Mouse (Mus musculus) ES-Bruce4 (cell line): Measurements from ENCODE around the gene D17Wsu92e. TPM values are rescaled to one million over a fixed set of nuclear protein-coding genes. Genes with fewer than 3 reads are reported as not detected.

ENCODE experiments used
- H3K27ac ChIP-seq: 2 replicates; pipeline ENCODE4 v1.5.1; 2012; ENCODE audit warnings: low read length, inconsistent platforms; ENCODE audit not compliant: insufficient read depth
- H3K27me3 ChIP-seq: 2 replicates; pipeline ENCODE4 v1.6.1; 2012; ENCODE audit warnings: mild to moderate bottlenecking, low read length, inconsistent platforms; ENCODE audit not compliant: control insufficient read depth, poor library complexity, insufficient read depth, severe bottlenecking
- H3K36me3 ChIP-seq: 2 replicates; pipeline ENCODE4 v1.6.1; 2012; ENCODE audit warnings: inconsistent platforms, mild to moderate bottlenecking, low read length, moderate library complexity; ENCODE audit not compliant: control insufficient read depth, poor library complexity, insufficient read depth, severe bottlenecking
- H3K4me1 ChIP-seq: one replicate; pipeline ENCODE4 v1.8.1; 2011; ENCODE audit warnings: low read length; ENCODE audit not compliant: control insufficient read depth, insufficient read depth
- H3K4me3 ChIP-seq: 2 replicates; pipeline ENCODE4 v1.5.1; 2011; ENCODE audit warnings: low read depth, mild to moderate bottlenecking, low read length
- H3K9ac ChIP-seq: 2 replicates; pipeline ENCODE4 v1.6.1; 2012; ENCODE audit warnings: low read depth, mild to moderate bottlenecking, inconsistent platforms; ENCODE audit not compliant: poor library complexity, severe bottlenecking
- H3K9me3 ChIP-seq: replicated peaks from 2 replicates; pipeline ENCODE4 v1.6.1; 2012; ENCODE audit warnings: mild to moderate bottlenecking, low read length, inconsistent platforms; ENCODE audit not compliant: control insufficient read depth, poor library complexity, insufficient read depth, severe bottlenecking
- CTCF ChIP-seq: IDR thresholded peaks from one replicate; pipeline ENCODE4 v1.8.1; 2011; ENCODE audit warnings: low read depth, low read length
- EP300 ChIP-seq: IDR thresholded peaks from 2 replicates; pipeline ENCODE4 v1.6.1; 2011; ENCODE audit warnings: low read depth, low read length; ENCODE audit not compliant: insufficient read depth
- POLR2A ChIP-seq: IDR thresholded peaks from one replicate; pipeline ENCODE4 v1.8.1; 2011; ENCODE audit warnings: low read length; ENCODE audit not compliant: insufficient read depth
- polyA plus RNA-seq: library from polyadenylated mRNA; stranded (reverse); fragments of >200 nt; gene quantifications from 2 replicates; pipeline ENCODE4 v1.2.4, GENCODE M21; 2011; ENCODE audit warnings: low read depth; ENCODE audit not compliant: missing spikeins, insufficient read depth, insufficient read length

The D17Wsu92e gene
- polyA plus RNA-seq, 1 experiment: 90.6 TPM

GRCm38 (mm10) chr17:27707954-27708661 lies 112.3 kb downstream of the D17Wsu92e start:
- Histone ChIP-seq H3K36me3 (no peaks in the 10 kb centered on the region), H3K9ac (no peak overlapping the region), H3K9me3 (no peaks in the 10 kb centered on the region), H3K27me3 (no peaks in the 10 kb centered on the region), H3K4me1 (peaks cover 15% of the 10 kb centered on the region), H3K4me3 (peak overlapping the region; percentile 43), H3K27ac (no peak overlapping the region)
- no peak for TF ChIP-seq EP300
- TF ChIP-seq POLR2A: peak; percentile 40
- peak; percentile 26 for TF ChIP-seq CTCF

GRCm38 (mm10) chr17:27705661-27706060 lies 114.8 kb downstream of the D17Wsu92e start:
- Histone ChIP-seq H3K27me3 (no peaks in the 10 kb centered on the region), H3K4me3 (peak overlapping the region; percentile 68), H3K36me3 (no peaks in the 10 kb centered on the region), H3K4me1 (peaks cover 15% of the 10 kb centered on the region), H3K9ac (no peak overlapping the region), H3K9me3 (no peaks in the 10 kb centered on the region), H3K27ac (no peak overlapping the region)
- TF ChIP-seq POLR2A (no peak), EP300 (no peak), CTCF (no peak)

- H3K27me3 ChIP-seq: no peaks in the 10 kb centered on the region
- H3K4me3 ChIP-seq: no peak overlapping the region
- no peaks in the 10 kb centered on the region for H3K36me3 ChIP-seq
These were observed 116.4 kb downstream of the D17Wsu92e start for GRCm38 (mm10) chr17:27703961-27704621.

GRCm38 (mm10) chr17:27702518-27702917 lies 117.9 kb downstream of the D17Wsu92e start:
- H3K27ac ChIP-seq: no peak overlapping the region
- H3K9me3 ChIP-seq: peaks cover 10% of the 10 kb centered on the region
- TF ChIP-seq CTCF: peak; percentile 90
- no peak for TF ChIP-seq POLR2A
- peak; percentile 62; the same call in 1 of the 2 replicates for TF ChIP-seq EP300
- peak overlapping the region; percentile 41; the same call in 1 of the 2 replicates for H3K9ac ChIP-seq
- peaks cover 5% of the 10 kb centered on the region for H3K4me1 ChIP-seq
- no peaks in the 10 kb centered on the region for H3K27me3 ChIP-seq
- H3K36me3 ChIP-seq: no peaks in the 10 kb centered on the region
- peak overlapping the region; percentile 48 for H3K4me3 ChIP-seq

More at GRCm38 (mm10) chr17:27703961-27704621, 116.4 kb downstream of the D17Wsu92e start:
- Histone ChIP-seq H3K4me1 (peaks cover 9% of the 10 kb centered on the region), H3K9me3 (no peaks in the 10 kb centered on the region), H3K27ac (peak overlapping the region; percentile 39), H3K9ac (no peak overlapping the region)
- TF ChIP-seq POLR2A (no peak), CTCF (no peak), EP300 (peak; percentile 78)

GRCm38 (mm10) chr17:27701856-27702255 lies 118.6 kb downstream of the D17Wsu92e start:
- peak overlapping the region; percentile 30 for H3K4me3 ChIP-seq
- H3K36me3 ChIP-seq: no peaks in the 10 kb centered on the region
- TF ChIP-seq CTCF (no peak), POLR2A (no peak), EP300 (no peak)
- H3K27me3 ChIP-seq: no peaks in the 10 kb centered on the region
- peaks cover 12% of the 10 kb centered on the region for H3K9me3 ChIP-seq
- peak overlapping the region; percentile 13; the same call in 1 of the 2 replicates for H3K9ac ChIP-seq
- H3K27ac ChIP-seq: no peak overlapping the region
- peaks cover 5% of the 10 kb centered on the region for H3K4me1 ChIP-seq

Other genes starting within 250 kb of the D17Wsu92e start
- 67.3 and 68.8 TPM in 2 replicates for gene Nudt3, start 197.2 kb downstream of the D17Wsu92e start, polyA plus RNA-seq
- not detected in 2 replicates for gene RPS10-NUDT3, start 185.4 kb downstream of the D17Wsu92e start, polyA plus RNA-seq
- 2,622 and 2,876 TPM in 2 replicates for gene Rps10, start 184.0 kb downstream of the D17Wsu92e start, polyA plus RNA-seq
- 16.0 and 16.8 TPM in 2 replicates for gene Pacsin1, start 165.1 kb downstream of the D17Wsu92e start, polyA plus RNA-seq
- gene Spdef, start 91.7 kb downstream of the D17Wsu92e start, polyA plus RNA-seq: 1.2 and 1.4 TPM in 2 replicates
- gene Snrpc, start 17.5 kb upstream of the D17Wsu92e start, polyA plus RNA-seq: 266 and 268 TPM in 2 replicates
- 18.4 and 22.3 TPM in 2 replicates for gene Uhrf1bp1, start 35.8 kb upstream of the D17Wsu92e start, polyA plus RNA-seq
- gene Anks1, start 88.7 kb upstream of the D17Wsu92e start, polyA plus RNA-seq: 20.9 and 23.7 TPM in 2 replicates
- 37.5 and 40.6 TPM in 2 replicates for gene Taf11, start 89.2 kb upstream of the D17Wsu92e start, polyA plus RNA-seq